Comparison of ENCODE assay signal across 8 mouse cellular contexts in the genomic region with DNA sequence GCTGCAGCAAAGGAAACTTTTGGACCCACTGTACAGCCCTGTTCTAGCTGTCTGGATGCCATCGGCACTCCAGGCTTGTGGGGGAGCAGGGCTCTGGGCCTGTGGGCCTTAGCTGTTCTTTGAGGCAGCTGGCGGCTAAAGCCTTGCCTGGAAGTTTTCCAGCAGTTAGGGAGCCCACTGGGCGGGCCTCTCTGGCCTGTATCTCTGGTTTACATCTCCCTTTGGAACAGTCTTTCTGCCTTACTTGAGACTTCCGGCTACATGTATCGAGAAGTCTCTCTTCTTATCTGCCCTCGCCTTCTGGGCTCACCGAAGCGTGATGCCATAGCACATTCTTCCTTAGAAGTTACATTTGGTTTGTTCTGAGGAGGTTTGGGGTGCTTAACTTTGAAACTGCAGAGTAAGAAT.
DNase-seq lines count a peak whose midpoint lies in the region; ATAC-seq lines count a peak whose summit lies in the region.

No protein-coding gene starts in this region.

- no peaks in the 10 kb centered on the region for H3K27me3 ChIP-seq in kidney, embryonic 16.5 days (ENCODE audit: insufficient read depth, low read length)
- no peaks in the 10 kb centered on the region for H3K27me3 ChIP-seq in forebrain, embryonic 16.5 days (replicated peaks; ENCODE audit: control insufficient read depth, insufficient read depth, low read length)

- ATAC-seq in kidney, embryonic 16.5 days (ENCODE audit: low FRiP score, low TSS enrichment): peak; percentile 65
- ATAC-seq in erythroid progenitor cell, adult 5-6 weeks (replicated peaks; ENCODE audit: low FRiP score, poor library complexity, severe bottlenecking): peak; percentile 86
- ATAC-seq in forebrain, embryonic 16.5 days: no peak

- DNase-seq in kidney, adult 9 months: no peak
- peak; percentile 75 for DNase-seq in c-Kit-positive CD71-positive TER-119-positive erythroid progenitor cells, embryonic 14.5 days (ENCODE audit: low spot score)
- peak; percentile 47 to 74 for DNase-seq in lung, postnatal 4 days
- DNase-seq in layer of hippocampus, postnatal 36 days: no peak
- DNase-seq in layer of hippocampus, postnatal 10 days (ENCODE audit: low spot score in 2 of 2): no peak

- H3K9me3 ChIP-seq in kidney, embryonic 16.5 days (ENCODE audit: low read length): no peaks in the 10 kb centered on the region
- no peaks in the 10 kb centered on the region for H3K9me3 ChIP-seq in forebrain, embryonic 16.5 days (ENCODE audit: control insufficient read depth, low read length)

- no peak overlapping the region for H3K4me2 ChIP-seq in kidney, embryonic 16.5 days (replicated peaks; ENCODE audit: low read depth, low read length)
- no peak overlapping the region for H3K4me2 ChIP-seq in forebrain, embryonic 16.5 days (ENCODE audit: low read length)

- H3K27ac ChIP-seq in kidney, embryonic 16.5 days (ENCODE audit: low read length): peak overlapping the region; percentile 20
- H3K27ac ChIP-seq in forebrain, embryonic 16.5 days (ENCODE audit: low read length): no peak overlapping the region

- peaks cover 30% of the 10 kb centered on the region for H3K4me1 ChIP-seq in kidney, embryonic 16.5 days (ENCODE audit: insufficient read depth, low read length)
- 0 out of 2 replicates have a peak, but pooled peaks cover 2% of the 10 kb centered on the region for H3K4me1 ChIP-seq in forebrain, embryonic 16.5 days (replicated peaks; ENCODE audit: control insufficient read depth, insufficient read depth, low read length)

- 42% methylated on average over 8 of the region's 8 CpGs for WGBS in kidney, embryonic 16.5 days
- WGBS in forebrain, embryonic 16.5 days: 65% methylated on average over 8 of the region's 8 CpGs

- H3K9ac ChIP-seq in kidney, embryonic 16.5 days (replicated peaks; ENCODE audit: low read length): no peak overlapping the region
- no peak overlapping the region for H3K9ac ChIP-seq in forebrain, embryonic 16.5 days (replicated peaks; ENCODE audit: low read depth, low read length)

- no peaks in the 10 kb centered on the region for H3K36me3 ChIP-seq in kidney, embryonic 16.5 days (ENCODE audit: insufficient read depth, low read length)
- H3K36me3 ChIP-seq in forebrain, embryonic 16.5 days (ENCODE audit: control insufficient read depth, insufficient read depth): no peaks in the 10 kb centered on the region

- H3K4me3 ChIP-seq in kidney, embryonic 16.5 days (ENCODE audit: low read length): no peak overlapping the region
- H3K4me3 ChIP-seq in forebrain, embryonic 16.5 days (replicated peaks; ENCODE audit: low read length): no peak overlapping the region

Comparison
In these comparisons a context has a peak if more than half of its experiments do, and no peak if none do; other contexts are left out.
1. DNase-seq: peak in c-Kit-positive CD71-positive TER-119-positive erythroid progenitor cells, embryonic 14.5 days (single experiment) and lung, postnatal 4 days (2 of 2); none in kidney, adult 9 months (single experiment), layer of hippocampus, postnatal 36 days (0 of 2) and layer of hippocampus, postnatal 10 days (0 of 2).